Mouse (Mus musculus) heart, postnatal 10 days (tissue): Measurements from ENCODE around the gene Cd79a. TPM values are rescaled to one million over a fixed set of nuclear protein-coding genes. Genes with fewer than 3 reads are reported as not detected.

ENCODE experiments used
- DNase-seq, 2 experiments: peaks; one replicate each; pipeline ENCODE4 v3.0.0; 2021
- intact Hi-C: fragments of 180-260 bp; cut with DNase I; formaldehyde crosslinking; loops from one replicate; pipeline ENCODE4 v1.15.1; 2025
- total RNA-seq, 2 experiments: library from RNA; stranded (reverse); gene quantifications; 2 replicates each; pipeline ENCODE4 v1.2.3; 2021

Gene Cd79a
- total RNA-seq, 2 experiments from 2014 or later: 1.3 to 1.8 TPM

- intact Hi-C loops: no loop called here
- DNase-seq: no peak
These were observed 10.1 kb downstream of the Cd79a start for GRCm38 (mm10) chr7:24907211-24907748.

GRCm38 (mm10) chr7:24912480-24912879 lies 15.3 kb downstream of the Cd79a start:
- intact Hi-C loops: no loop called here
- DNase-seq: no peak

DNA sequence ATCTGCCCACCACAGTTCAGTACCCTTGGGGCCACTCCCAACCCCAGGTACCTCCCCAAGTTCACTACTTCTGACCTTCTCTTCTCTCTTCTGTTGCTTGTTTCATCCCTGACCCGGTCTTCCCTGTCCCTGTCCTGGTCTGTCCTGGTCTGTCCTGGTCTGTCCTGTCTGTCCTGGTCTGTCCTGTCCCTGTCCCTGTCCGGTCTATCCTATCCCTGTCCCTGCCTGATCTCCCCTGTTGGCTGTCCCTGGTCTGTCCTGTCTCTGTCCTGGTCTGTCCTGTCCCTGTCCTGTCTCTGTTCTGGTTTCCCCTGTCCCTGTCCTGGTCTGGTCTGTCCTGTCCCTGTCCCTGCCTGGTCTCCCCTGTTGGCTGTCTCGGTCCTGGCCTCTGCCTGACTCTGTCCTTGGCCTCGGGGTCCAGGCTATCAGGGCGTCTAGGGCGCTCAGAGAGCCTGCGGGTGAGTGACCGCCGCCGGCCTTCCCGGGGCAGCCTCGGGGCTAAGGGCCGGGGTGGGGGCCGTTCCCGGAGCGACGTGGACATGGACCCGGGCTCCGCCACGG lies 21.7 kb downstream of the Cd79a start:
- DNase-seq: no peak
- intact Hi-C loops: no loop called here

GRCm38 (mm10) chr7:24919728-24920127 lies 22.5 kb downstream of the Cd79a start:
- DNase-seq: peak; percentile 62 to 64
- intact Hi-C loops: no loop called here

DNA sequence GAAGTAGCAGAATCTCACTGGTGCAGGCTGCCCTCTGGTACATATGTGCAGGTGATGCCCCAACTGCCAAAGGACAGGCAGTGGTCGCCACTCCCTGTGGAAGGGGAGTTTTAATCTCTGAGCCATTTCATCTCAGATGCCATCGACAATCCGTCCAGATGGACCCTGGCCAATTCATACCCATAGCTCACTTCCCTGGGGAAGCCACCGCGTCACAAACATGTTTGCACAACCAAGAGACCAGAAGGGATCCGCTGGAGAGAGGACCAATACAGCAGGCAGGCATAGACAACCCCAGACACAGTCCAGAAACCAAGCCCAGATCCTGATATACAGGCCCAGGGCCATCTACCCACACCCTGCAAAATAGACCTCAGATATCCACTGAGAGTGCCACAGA lies 33.3 kb downstream of the Cd79a start:
- DNase-seq: no peak
- intact Hi-C loops: no loop called here

GRCm38 (mm10) chr7:24931651-24932050 lies 34.5 kb downstream of the Cd79a start:
- intact Hi-C loops: no loop called here
- DNase-seq: no peak

DNA sequence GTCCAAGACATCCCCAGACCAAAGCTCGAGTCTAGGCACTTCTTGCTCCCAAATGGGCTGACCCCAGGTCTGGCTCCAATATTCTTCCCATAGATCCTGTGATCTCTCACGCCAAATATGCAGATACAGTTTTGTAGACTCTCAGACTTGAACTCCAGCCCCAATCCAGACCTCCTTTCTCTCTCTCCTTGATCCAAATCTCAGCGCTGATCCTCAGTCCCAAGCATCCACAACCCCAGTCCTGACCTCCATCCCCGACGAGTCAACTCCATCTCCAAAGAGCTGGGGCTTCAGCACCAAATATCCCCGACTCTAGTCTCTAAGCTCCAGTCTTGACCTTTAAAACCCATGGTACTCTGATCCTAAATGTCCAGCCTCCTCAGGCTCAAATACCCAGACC lies 46.5 kb downstream of the Cd79a start:
- intact Hi-C loops: no loop called here
- DNase-seq: no peak

DNA sequence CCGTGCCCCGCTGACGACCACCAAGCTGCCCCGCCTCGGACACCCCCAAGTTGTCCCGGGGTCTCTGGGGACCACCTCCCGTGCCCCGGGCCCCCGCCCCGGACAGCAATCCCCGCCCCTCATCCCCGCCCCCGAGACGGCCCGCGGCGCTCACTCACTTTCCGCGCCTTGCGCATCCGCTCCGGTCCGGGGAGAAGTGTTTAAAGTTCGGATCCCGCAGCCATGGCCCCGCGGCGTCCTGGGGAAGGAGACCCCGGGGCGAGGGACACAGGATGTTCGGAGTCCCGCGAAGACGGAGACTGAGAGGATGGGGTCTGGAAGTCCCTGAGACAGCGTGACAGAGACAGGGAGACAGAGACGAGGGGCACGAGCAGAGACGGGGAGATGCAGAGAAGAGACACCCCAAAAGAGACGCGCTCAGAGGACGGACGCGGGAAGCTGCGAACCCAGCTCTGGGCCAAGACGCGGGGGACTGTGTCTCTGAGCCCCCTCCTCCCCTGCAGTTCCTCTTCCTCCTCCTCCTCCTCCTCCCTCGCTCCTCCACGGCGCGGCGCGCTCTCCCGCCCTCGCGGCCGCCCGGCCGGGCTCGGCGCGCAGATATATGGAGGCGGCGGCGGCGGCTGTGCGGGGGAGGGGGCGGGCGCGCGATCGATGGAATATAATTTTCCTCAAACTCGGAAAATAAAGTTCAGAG lies 47.2 kb downstream of the Cd79a start, which contains the start of gene Gm4881:
Gm4881 (minus strand) TSS at position 238 of the 694 bp plus-strand sequence.
- DNase-seq: no peak
- intact Hi-C loops: no loop called here

DNA sequence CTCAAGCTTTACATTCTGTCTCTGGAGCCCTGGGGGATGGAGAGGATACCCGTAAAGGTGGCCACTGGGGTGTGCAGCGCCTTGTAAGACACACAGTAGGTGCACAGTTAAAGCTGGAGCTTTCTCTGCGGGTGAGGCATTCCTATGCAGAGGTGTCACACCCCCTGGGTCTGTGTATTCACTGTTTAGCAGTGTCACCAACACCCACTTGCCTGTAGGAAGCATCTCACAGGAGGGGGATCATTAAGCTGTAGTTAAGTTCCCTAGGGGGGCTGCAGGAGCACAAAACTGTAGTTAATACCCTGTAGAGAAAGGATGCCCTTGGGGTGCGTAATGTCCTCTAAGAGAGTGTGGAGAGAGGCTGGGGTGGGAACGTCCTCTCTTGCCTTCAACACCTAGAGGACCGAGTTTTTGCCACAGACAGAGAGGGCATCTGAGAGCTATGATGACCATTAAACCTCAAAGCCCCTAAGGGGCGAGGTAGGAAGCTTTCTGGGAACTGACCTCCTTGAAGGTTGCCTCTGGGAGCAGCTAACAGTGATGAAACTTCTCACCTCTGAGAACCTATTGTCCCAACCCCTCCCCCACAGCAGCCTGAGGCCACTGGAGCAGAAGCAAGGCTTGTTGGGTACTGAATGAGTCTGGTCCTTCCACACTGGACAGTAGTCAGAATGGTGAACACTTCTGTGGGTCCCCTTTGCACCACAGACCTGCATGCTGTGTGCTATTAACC lies 50.3 kb downstream of the Cd79a start:
- DNase-seq: no peak
- intact Hi-C loops: no loop called here

- intact Hi-C loops: loop anchor here (1.0 kb wide), 1 partner anchor 58 kb away; no protein-coding TSS in a partner anchor
These were observed 51.6 kb downstream of the Cd79a start for GRCm38 (mm10) chr7:24948774-24949173.

GRCm38 (mm10) chr7:24949958-24950623 lies 52.9 kb downstream of the Cd79a start:
- intact Hi-C loops: loop anchor here (1.0 kb wide), 1 partner anchor 60 kb away; no protein-coding TSS in a partner anchor
- peak; percentile 73 to 86 for DNase-seq

More at GRCm38 (mm10) chr7:24948774-24949173, 51.6 kb downstream of the Cd79a start:
- no peak for DNase-seq

Other genes with a start within 250 kb of the Cd79a start
- not detected for gene Tex101, start 220.7 kb upstream of the Cd79a start, total RNA-seq
- gene BC049730, start 188.1 kb upstream of the Cd79a start, total RNA-seq: not detected
- not detected for gene Gm4763, start 170.5 kb upstream of the Cd79a start, total RNA-seq
- under 1 TPM in 1 of 2 experiments, not detected in 1; 0.14 TPM for gene Cd177, start 137.1 kb upstream of the Cd79a start, total RNA-seq
- gene Ceacam10, start 120.2 kb upstream of the Cd79a start, total RNA-seq: not detected
- 1 to 10 TPM in 1 of 2 experiments, not detected in 1; 2.3 TPM for gene Gm9844, start 35.2 kb upstream of the Cd79a start, total RNA-seq
- gene Lypd4, start 27.4 kb upstream of the Cd79a start, total RNA-seq: not detected
- gene Dmrtc2, start 27.3 kb upstream of the Cd79a start, total RNA-seq: not detected
- gene Rps19, start 13.0 kb upstream of the Cd79a start, total RNA-seq: 100 to 1,000 TPM; 752 to 777 TPM
- 10 to 100 TPM; 75.3 to 87.0 TPM for gene Arhgef1, start 5.5 kb downstream of the Cd79a start, total RNA-seq
- gene Gm4881, start 47.1 kb downstream of the Cd79a start, total RNA-seq: not detected
- gene Rabac1, start 75.4 kb downstream of the Cd79a start, total RNA-seq: 100 to 1,000 TPM; 292 to 300 TPM
- gene Atp1a3, start 108.6 kb downstream of the Cd79a start, total RNA-seq: under 1 TPM; 0.43 to 0.72 TPM
- 1 to 10 TPM; 9.0 to 9.5 TPM for gene Grik5, start 175.0 kb downstream of the Cd79a start, total RNA-seq
- gene Zfp574, start 175.2 kb downstream of the Cd79a start, total RNA-seq: 10 to 100 TPM; 12.1 to 13.6 TPM